Mouse (Mus musculus) layer of hippocampus, postnatal 36 days (tissue): Measurements from ENCODE around the gene Olfr635. TPM values are rescaled to one million over a fixed set of nuclear protein-coding genes. Genes with fewer than 3 reads are reported as not detected.
"Not testable (repeated sequence)": the region's sequence is repeated elsewhere in the genome, so short reads cannot be mapped to it uniquely, and the experiment has no call there.

ENCODE experiments used
- DNase-seq, 2 experiments: peaks; one replicate each; pipeline ENCODE4 v3.0.0; 2022
- total RNA-seq, 2 experiments: library from RNA; stranded (reverse); gene quantifications; 2 replicates each; pipeline ENCODE4 v1.2.3; 2021

Gene Olfr635
- total RNA-seq: under 1 TPM; 0.10 to 0.13 TPM

DNA sequence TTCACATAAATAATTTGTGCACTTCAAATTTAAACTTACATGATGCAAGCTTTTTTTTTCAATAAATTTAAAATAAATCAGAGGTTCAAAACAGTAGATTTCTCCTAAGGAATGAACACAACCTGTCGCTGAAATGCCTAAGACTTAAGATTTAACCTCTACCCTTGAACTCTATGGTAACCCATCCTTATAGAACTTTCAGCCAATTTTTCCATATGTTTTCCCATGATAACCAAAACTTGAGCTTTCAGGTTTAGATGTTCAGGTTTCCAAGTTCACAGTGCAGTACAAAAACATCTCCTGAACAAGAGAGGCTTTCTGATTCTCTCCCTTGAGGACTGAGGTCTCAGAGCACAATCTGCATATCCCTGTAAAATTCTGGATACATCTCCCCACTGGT lies at the start of gene Olfr635:
Gene Olfr635 (plus strand): TSS at position 301 of the 400 bp plus-strand sequence.
- no peak for DNase-seq

DNA sequence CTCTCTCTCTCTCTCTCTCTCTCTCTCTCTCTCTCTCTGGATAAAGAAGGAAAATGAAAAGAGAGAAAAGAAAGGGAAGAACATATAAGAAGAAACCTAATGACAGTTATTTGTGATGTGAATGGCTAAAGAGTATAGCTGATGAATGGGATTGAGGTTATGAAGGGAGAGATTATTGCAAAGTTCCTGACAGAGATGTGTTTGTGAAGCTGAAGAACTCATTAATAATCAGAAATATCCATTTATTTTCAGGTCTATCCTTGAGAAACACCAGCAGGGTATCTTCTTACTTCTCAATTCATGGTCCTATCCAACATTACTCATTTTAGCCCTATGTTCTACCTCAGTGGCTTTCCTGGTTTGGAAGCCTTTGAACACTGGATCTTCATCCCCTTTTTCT lies 42.4 kb upstream of the Olfr635 start, which contains the start of gene Olfr631:
Gene Olfr631 (plus strand): TSS at position 301 of the 400 bp plus-strand sequence.
- DNase-seq: no peak

DNA sequence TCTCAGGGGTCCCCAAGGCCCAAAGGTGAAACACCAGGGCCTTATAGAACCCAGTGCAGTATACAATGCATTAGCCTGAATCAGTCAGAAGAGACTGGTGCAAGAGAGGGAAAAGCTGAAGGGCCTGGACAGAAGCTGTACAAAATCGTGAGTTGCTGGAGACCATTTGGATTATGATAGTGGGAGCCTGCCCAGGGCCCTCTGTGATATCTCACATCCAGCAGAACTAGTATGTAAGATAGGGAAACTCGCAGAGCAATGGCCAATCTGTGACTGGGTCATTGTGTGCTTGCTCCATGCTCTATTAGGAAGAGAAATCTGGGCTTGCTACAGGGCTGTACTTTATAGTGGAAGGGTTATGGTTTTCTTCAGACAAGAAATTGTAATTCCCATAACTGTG lies 36.7 kb upstream of the Olfr635 start, which contains the start of gene Olfr632:
Gene Olfr632 (plus strand): TSS at position 84 of the 400 bp plus-strand sequence.
- no peak for DNase-seq

DNA sequence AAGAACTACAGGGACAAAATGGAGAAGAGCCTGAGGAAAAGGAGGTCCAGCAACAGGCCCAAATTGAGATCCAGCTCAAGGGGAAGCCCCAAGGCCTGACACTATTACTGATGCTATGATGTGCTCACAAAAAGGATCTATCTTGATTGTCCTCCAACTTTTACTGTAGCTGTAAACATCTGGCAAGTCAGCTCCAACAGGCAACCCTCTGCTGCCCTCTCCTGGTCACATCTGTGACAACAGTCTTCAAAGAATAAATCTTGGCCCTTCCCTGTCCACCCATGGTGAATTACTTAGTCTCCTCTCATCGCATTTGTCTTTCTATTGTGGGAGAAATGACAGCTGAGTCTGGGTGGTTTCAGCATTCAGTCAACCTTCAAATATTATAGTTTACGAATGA lies 28.2 kb upstream of the Olfr635 start:
- DNase-seq: no peak

DNA sequence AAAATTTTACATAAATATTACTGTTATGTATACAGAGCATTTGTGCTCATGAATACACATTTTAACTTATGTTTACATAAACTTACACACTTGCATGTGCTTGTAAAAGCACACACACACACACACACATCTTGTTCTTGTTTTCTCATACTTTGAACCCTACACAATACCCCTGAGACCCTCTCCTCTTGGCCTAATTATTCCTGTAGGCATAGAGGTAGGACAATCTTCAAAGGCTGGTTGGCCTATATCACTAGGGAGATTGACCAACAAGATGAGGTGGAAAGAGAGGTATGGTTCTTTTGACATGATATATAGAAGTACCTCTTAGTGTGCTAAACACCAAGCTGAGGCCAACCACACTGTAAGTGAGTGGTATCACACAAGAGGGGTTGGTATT lies 26.8 kb upstream of the Olfr635 start, which contains the start of gene Olfr633:
Gene Olfr633 (plus strand): TSS at position 301 of the 400 bp plus-strand sequence.
- no peak for DNase-seq

DNA sequence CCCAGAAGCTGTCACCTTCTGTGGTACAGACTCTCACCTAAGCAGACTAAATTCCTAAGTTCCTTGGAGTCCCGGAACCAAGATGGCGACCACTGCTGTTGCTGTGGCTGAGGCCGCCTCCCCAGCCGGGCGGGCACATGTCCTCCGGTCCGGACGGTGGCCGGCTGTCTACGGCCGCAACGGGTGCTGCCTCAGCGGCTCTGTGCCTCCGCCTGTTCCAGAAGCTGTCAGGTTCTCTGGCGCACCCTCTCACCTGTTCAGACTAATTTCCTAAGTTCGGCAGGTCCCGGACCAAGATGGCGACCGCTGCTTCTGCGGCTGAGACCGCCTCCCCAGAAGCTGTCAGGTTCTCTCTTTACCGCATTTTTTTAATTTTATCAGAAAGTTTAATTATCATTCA lies 4.1 kb upstream of the Olfr635 start:
- not testable (repeated sequence) for DNase-seq

DNA sequence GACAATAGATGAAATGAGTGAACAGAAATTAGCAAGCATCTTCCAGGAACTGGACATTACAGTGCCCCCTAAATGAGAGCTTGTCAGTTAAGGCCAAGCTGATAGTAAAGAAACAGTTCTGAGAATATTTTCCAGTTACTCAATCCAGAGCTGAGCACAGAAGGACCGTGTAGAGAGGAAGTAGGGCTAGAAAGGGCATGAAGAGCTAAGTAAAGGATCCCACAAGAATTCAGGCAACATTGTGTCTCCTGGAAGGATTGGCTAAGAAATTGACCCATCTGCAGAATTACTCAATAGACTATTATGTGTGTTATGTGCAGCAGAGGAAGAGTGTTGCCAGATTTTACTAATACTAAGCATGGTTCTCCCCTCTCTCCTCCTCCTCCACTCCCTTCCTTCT lies 830 bp downstream of the Olfr635 start:
- no peak for DNase-seq

DNA sequence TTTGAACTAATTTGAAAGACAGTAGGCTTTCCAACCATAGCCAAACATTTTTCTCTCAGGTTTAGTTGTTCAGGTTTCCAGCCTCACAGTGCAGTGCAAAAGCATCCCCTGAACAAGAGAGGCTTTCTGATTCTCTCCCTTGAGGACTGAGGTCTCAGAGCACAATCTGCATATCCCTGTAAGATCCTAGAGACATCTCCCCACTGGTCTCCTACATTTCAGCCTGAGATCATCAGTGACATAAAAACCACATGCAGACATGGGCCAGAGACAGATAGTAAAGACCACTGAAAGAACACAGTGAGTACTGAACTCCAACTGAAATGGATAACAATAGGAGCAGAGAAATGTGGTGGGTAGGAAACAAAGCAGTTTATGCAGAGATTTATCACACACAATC lies 27.5 kb downstream of the Olfr635 start, which contains the start of gene Olfr638:
Gene Olfr638 (plus strand): TSS at position 301 of the 400 bp plus-strand sequence.
- DNase-seq: no peak

DNA sequence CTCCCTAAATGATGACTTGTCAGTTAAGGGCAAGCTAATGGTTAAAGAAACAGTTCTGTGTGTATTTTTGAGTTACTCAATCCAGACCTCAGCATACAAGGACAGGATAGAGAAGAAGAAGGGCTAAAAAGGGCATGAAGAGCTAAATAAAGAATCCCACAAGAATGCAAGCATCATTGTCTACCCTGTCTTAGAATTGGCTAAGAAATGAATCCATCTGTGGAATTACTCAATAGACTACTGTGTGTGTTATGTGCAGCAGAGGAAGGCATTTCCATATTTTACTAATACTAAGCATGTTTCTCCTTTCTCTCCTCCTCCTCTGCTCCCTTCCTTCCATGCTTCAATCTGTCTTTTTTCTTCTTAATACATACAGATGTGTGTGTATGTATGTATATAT lies 28.2 kb downstream of the Olfr635 start:
- no peak for DNase-seq

DNA sequence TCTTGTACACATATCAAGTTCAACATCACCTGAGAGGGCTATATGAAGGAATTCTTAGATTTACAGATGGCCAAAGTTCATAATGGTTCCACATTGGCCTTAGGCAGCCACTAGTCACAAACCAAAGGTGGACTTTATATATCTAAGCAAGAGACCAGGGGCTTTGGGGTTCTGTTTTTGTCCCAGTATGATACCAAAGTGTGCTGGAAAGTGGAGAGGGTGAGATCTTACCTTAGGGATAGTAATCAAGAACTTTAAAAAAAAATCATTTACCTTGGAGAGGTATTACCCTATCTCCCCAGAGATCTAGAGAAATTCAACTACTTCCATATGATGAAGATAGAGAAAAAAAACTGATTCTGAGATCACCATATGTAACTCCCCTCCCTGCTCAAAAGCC lies 46.3 kb downstream of the Olfr635 start, which contains the start of gene Olfr639:
Gene Olfr639 (minus strand): TSS at position 101 of the 400 bp plus-strand sequence.
- DNase-seq: no peak

DNA sequence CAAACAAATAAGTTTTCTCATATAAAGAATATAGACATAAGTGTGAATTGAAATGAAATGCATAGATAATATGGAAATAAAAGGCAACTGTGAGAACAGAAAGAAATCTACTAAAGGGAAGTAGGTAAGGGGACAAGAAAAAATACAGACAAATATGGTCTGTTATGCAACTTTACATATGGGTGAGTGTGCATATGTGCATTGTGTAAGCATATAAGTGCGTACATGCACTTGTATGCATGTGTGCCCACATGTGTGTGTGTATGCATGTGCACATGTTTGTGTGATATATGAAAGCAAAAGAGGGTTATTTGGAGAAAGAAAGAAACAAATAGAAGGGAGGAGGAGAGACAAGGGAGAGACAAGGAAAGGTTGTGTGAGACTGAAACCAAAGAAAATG lies 48.0 kb downstream of the Olfr635 start:
- DNase-seq: no peak

DNA sequence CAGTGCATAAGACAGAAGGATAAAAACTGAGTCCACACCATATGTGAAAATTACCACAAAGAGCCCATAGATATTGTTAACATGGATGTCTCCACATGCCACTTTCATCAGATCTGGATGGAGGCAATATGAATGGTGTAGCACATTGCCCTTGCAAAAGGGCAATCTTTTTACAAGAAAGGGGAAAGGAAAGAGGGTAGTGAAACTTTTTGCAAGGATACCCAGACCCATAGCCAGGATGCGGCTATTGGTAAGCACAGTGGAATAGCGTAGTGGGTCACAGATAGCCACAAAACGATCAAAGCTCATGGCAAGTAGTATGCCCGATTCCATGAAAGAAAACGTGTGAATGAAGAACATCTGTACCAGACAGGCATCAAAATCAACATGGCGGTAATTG lies 50.7 kb downstream of the Olfr635 start:
- DNase-seq: no peak

DNA sequence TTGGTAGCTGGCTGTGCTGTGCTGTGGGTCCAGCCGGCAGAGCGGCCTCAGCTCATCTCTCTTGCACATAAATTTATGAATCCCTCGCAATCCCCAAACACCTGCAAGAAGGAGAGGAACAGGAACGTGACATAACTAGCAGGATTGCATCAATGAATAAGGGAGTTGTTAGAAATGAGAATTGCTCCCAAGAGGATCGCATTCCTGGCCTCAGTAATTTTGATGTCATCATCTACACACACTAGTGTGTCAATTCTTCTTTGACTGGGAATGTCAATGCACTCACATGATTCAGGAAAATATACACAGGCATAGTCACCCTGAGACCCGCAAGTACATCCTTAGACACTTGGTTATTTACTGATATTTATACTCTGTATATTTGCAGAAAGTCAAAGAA lies 54.5 kb downstream of the Olfr635 start, which contains the start of gene Olfr640:
Gene Olfr640 (minus strand): TSS at position 101 of the 400 bp plus-strand sequence.
- no peak for DNase-seq

DNA sequence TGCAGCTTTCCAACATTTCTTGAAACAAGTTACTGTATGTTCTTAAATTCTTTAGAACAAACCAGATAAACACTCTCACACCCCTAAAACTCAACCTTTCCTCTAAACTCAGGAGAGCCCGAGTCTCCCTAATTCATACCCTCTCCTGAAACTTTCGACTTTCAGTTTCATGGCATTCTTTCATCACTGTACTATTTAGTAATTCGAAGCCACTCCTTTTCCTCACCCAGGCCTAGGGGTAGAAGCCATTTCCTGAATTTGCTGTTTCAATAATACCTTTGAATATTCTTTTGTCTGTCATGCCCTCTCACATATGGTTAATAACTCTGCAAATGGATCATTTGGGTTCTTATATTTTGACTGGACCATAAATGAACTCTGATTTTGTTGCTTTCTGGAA lies 56.0 kb downstream of the Olfr635 start:
- DNase-seq: no peak

DNA sequence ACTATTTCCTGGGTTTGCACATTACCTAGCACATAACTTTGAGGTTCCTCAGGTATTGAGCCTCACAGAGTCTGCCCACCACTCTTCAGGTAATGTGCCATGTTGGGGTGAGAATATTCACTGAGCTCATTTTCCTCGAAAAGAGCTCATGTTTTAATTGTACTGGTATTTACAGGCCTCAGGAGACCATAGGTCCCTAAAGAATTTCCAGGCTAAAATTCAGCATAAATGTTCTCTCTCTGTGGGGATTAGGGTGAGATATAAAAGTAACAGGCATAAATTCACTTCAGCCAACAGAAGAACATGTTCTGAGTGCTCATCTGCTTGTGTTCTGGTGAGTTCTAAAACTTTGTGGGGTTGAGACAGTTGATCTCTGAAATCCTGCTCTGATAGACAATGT lies 64.2 kb downstream of the Olfr635 start, which contains the start of gene Olfr641:
Gene Olfr641 (plus strand): TSS at position 301 of the 400 bp plus-strand sequence.
- no peak for DNase-seq

Other genes starting within 250 kb of the Olfr635 start
- gene Olfr628, start 240.8 kb upstream of the Olfr635 start, total RNA-seq: not detected
- not detected for gene Olfr629, start 226.2 kb upstream of the Olfr635 start, total RNA-seq
- not detected for gene Olfr630, start 213.8 kb upstream of the Olfr635 start, total RNA-seq
- not detected for gene Olfr69, start 199.6 kb upstream of the Olfr635 start, total RNA-seq
- gene Olfr68, start 191.5 kb upstream of the Olfr635 start, total RNA-seq: not detected
- gene Olfr67, start 179.3 kb upstream of the Olfr635 start, total RNA-seq: not detected
- gene Hbb-bt, start 157.2 kb upstream of the Olfr635 start, total RNA-seq: 10 to 100 TPM; 35.4 to 54.6 TPM
- gene Hbb-bs, start 143.1 kb upstream of the Olfr635 start, total RNA-seq: 100 to 1,000 TPM; 247 to 439 TPM
- gene Hbb-bh2, start 130.6 kb upstream of the Olfr635 start, total RNA-seq: not detected
- gene Hbb-bh1, start 128.0 kb upstream of the Olfr635 start, total RNA-seq: not detected
- gene Hbb-y, start 117.9 kb upstream of the Olfr635 start, total RNA-seq: not detected
- not detected for gene Olfr66, start 84.9 kb upstream of the Olfr635 start, total RNA-seq
- gene Olfr64, start 76.7 kb upstream of the Olfr635 start, total RNA-seq: not detected
- gene Olfr65, start 67.7 kb upstream of the Olfr635 start, total RNA-seq: not detected
- gene Olfr631, start 42.3 kb upstream of the Olfr635 start, total RNA-seq: not detected
- gene Olfr632, start 36.8 kb upstream of the Olfr635 start, total RNA-seq: not detected
- gene Olfr633, start 26.7 kb upstream of the Olfr635 start, total RNA-seq: not detected
- not detected for gene Olfr638, start 27.6 kb downstream of the Olfr635 start, total RNA-seq
- under 1 TPM; 0.08 to 0.17 TPM for gene Olfr639, start 46.2 kb downstream of the Olfr635 start, total RNA-seq
- not detected for gene Olfr640, start 54.4 kb downstream of the Olfr635 start, total RNA-seq
- not detected for gene Olfr641, start 64.3 kb downstream of the Olfr635 start, total RNA-seq
- gene Olfr642, start 81.5 kb downstream of the Olfr635 start, total RNA-seq: not detected
- not detected for gene 4930516K23Rik, start 90.3 kb downstream of the Olfr635 start, total RNA-seq
- gene Olfr644, start 100.7 kb downstream of the Olfr635 start, total RNA-seq: not detected
- not detected for gene Olfr645, start 114.3 kb downstream of the Olfr635 start, total RNA-seq
- under 1 TPM in 1 of 2 experiments, not detected in 1; 0.13 TPM for gene Olfr646, start 133.7 kb downstream of the Olfr635 start, total RNA-seq
- gene Ubqln5, start 158.7 kb downstream of the Olfr635 start, total RNA-seq: not detected
- gene Olfr643, start 166.3 kb downstream of the Olfr635 start, total RNA-seq: not detected
- not detected for gene Ubqln3, start 172.1 kb downstream of the Olfr635 start, total RNA-seq
- gene Ubqlnl, start 179.4 kb downstream of the Olfr635 start, total RNA-seq: not detected
- gene Olfm5, start 193.7 kb downstream of the Olfr635 start, total RNA-seq: not detected
- under 1 TPM; 0.27 to 0.30 TPM for gene Olfr648, start 212.2 kb downstream of the Olfr635 start, total RNA-seq
- not detected for gene Olfr649, start 224.8 kb downstream of the Olfr635 start, total RNA-seq
- under 1 TPM in 1 of 2 experiments, not detected in 1; 0.22 TPM for gene Trim6, start 247.6 kb downstream of the Olfr635 start, total RNA-seq